Mouse (Mus musculus): ENCODE results near the gene Tbc1d16.

- TF ChIP-seq POLR2A (IDR thresholded peaks at IDR 0.05; ENCODE audit: low read depth, low read length) = no peak
- no peak for TF ChIP-seq CTCF (IDR thresholded peaks at IDR 0.05; ENCODE audit: extremely low read depth, insufficient read length, insufficient replicate concordance, low read depth, low read length)
Measured at GRCm38 (mm10) chr11:119106289-119106688, 122.0 kb downstream of the Tbc1d16 start.

Measured in small intestine, adult 2 months (tissue).